Mouse (Mus musculus) bone marrow macrophage, adult 2 months (primary cell): ENCODE results near the gene Zdhhc13.

Experiments
- CTCF ChIP-seq: IDR thresholded peaks from 2 replicates; pipeline ENCODE4 v1.5.1; 2012; ENCODE audit warnings: low read depth, mild to moderate bottlenecking, low read length, moderate library complexity
- POLR2A ChIP-seq: IDR thresholded peaks from 2 replicates; pipeline ENCODE4 v1.6.1; 2012; ENCODE audit warnings: mild to moderate bottlenecking, low read depth, low read length, borderline replicate concordance

DNA sequence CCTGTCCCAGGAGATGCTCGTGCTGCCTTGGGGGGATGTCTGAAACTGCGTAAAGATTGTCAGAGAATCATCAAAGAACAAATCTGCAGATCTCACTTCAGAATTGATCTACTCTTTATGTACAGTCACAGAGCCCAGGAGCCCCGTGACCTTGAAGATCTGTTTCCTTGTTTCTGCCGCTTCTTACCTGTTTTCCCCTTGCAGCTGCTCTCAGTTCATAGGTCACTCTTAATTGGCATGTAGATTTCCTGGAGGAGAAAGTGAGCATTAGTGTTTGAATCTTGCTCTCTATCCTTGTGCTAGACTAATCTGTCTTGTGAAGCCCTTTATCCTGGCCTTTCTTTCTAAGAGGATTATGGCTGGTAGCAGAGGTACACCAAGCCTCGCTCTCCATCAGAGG is 32.9 kb downstream of the Zdhhc13 start:
- TF ChIP-seq CTCF (no peak), POLR2A (no peak)
